Mouse (Mus musculus) cerebellum, adult (tissue): ENCODE measurements around the gene Olfr952.

ENCODE experiments used
- ATAC-seq: cut with Nextera tagmentation; 2 replicates; pipeline ENCODE4 v1.9.2; 2017; ENCODE audit warnings: mild to moderate bottlenecking, moderate library complexity, mixed read lengths; ENCODE audit not compliant: insufficient number of reproducible peaks, low FRiP score, low TSS enrichment

The Olfr952 gene

GRCm38 (mm10) chr9:39427048-39427447, at the start of gene Olfr952:
TSS of gene Olfr952 (minus strand) at chr9:39427148.
- ATAC-seq = no peak

GRCm38 (mm10) chr9:39471844-39472243, 44.9 kb upstream of the Olfr952 start, which contains the start of gene Olfr955:
TSS of gene Olfr955 (minus strand) at chr9:39471944.
- no peak for ATAC-seq

- no peak for ATAC-seq
Measured at GRCm38 (mm10) chr9:39456401-39456800, 29.5 kb upstream of the Olfr952 start, which contains the start of gene Olfr954. TSS of gene Olfr954 (plus strand) at chr9:39456701.

- ATAC-seq = no peak
Measured at GRCm38 (mm10) chr9:39387110-39387509, 39.8 kb downstream of the Olfr952 start, which contains the start of gene Olfr951. TSS of gene Olfr951 (plus strand) at chr9:39387410.
